Mouse (Mus musculus): ENCODE data around the gene Atp2b1.
"Not testable (repeated sequence)": the region's sequence is repeated elsewhere in the genome, so short reads cannot be mapped to it uniquely, and the experiment has no call there.

- TF ChIP-seq GATA1, TAL1 (IDR thresholded peaks at IDR 0.05; ENCODE audit: low read length): not testable (repeated sequence)
Observed at GRCm38 (mm10) chr10:98995016-98995747, 81.0 kb downstream of the Atp2b1 start.
